Mouse (Mus musculus) lung, postnatal 0 days (tissue): ENCODE measurements around the gene App. TPM values are rescaled to one million over a fixed set of nuclear protein-coding genes. Genes with fewer than 3 reads are reported as not detected.
A peak's percentile ranks its signal among the peaks of the same experiment; 100 is the strongest.

Experiments
- ATAC-seq: fragments of 200-750 bp; cut with Nextera tagmentation; 2 replicates; pipeline ENCODE4 v1.8.0; 2017; ENCODE audit warnings: moderate library complexity
- DNase-seq: peaks from one replicate; pipeline ENCODE4 v3.0.0-alpha.2; 2016; ENCODE audit warnings: low spot score
- H3K27ac ChIP-seq: fragments of 300-500 bp; sonication (generic); 2 replicates; pipeline ENCODE4 v1.5.1; 2014; ENCODE audit warnings: antibody characterized with exemption, mild to moderate bottlenecking, low read length, mixed read lengths
- H3K27me3 ChIP-seq: fragments of 300-500 bp; sonication (generic); replicated peaks from 2 replicates; pipeline ENCODE4 v1.6.1; 2014; ENCODE audit warnings: low read length, mixed read lengths; ENCODE audit not compliant: insufficient read depth
- H3K36me3 ChIP-seq: fragments of 300-500 bp; sonication (generic); 2 replicates; pipeline ENCODE4 v1.6.1; 2014; ENCODE audit warnings: low read length, mixed read lengths; ENCODE audit not compliant: insufficient read depth
- H3K4me1 ChIP-seq: fragments of 300-500 bp; sonication (generic); 2 replicates; pipeline ENCODE4 v1.6.1; 2014; ENCODE audit warnings: antibody characterized with exemption, low read depth, low read length, mixed read lengths; ENCODE audit not compliant: insufficient read depth
- H3K4me2 ChIP-seq: fragments of 300-500 bp; sonication (generic); replicated peaks from 2 replicates; pipeline ENCODE4 v1.6.1; 2014; ENCODE audit warnings: low read depth, mild to moderate bottlenecking, low read length, moderate library complexity, mixed read lengths
- H3K4me3 ChIP-seq: fragments of 300-500 bp; sonication (generic); 2 replicates; pipeline ENCODE4 v1.5.1; 2014; ENCODE audit warnings: low read depth, low read length
- H3K9ac ChIP-seq: fragments of 300-500 bp; sonication (generic); replicated peaks from 2 replicates; pipeline ENCODE4 v1.6.1; 2014; ENCODE audit warnings: low read depth, mild to moderate bottlenecking
- H3K9me3 ChIP-seq: fragments of 300-500 bp; sonication (generic); 2 replicates; pipeline ENCODE4 v1.6.1; 2016; ENCODE audit warnings: low read length, mixed read lengths
- CTCF ChIP-seq: IDR thresholded peaks from 2 replicates; pipeline ENCODE4 v1.5.1; 2016; ENCODE audit warnings: antibody characterized with exemption, mild to moderate bottlenecking
- EP300 ChIP-seq: IDR thresholded peaks from 2 replicates; pipeline ENCODE4 v1.6.1; 2016; ENCODE audit warnings: antibody characterized with exemption, mild to moderate bottlenecking, control low read depth
- WGBS: fragments of 180-500 bp; shearing (Covaris S2); extraction: QIAGEN DNeasy Blood & Tissue Kit; methylation state at CpG from one replicate; pipeline ENCODE4 v1.1.7; 2014; 5-methylcytosine and 5-hydroxymethylcytosine counted together
- polyA plus RNA-seq: library from polyadenylated mRNA; unstranded; fragments of >200 nt; fragmentation: Nextera tagmentation; extraction: Ambion mirVana; gene quantifications from 2 replicates; pipeline ENCODE4 v1.2.1, GENCODE M21; 2015

Gene App
- polyA plus RNA-seq, 1 experiment from 2014 or later: 425 TPM

- WGBS: 90% methylated on average over 3 of the region's 3 CpGs
- ATAC-seq (no peak), DNase-seq (no peak)
- Histone ChIP-seq H3K4me3 (no peak overlapping the region), H3K4me1 (no peaks in the 10 kb centered on the region), H3K36me3 (no peaks in the 10 kb centered on the region), H3K4me2 (no peak overlapping the region), H3K9ac (no peak overlapping the region), H3K27ac (no peak overlapping the region), H3K27me3 (no peaks in the 10 kb centered on the region), H3K9me3 (no peaks in the 10 kb centered on the region)
- no peak for TF ChIP-seq CTCF
- no peak for TF ChIP-seq EP300
Observed at GRCm38 (mm10) chr16:85062732-85063131, 110.8 kb downstream of the App start.

GRCm38 (mm10) chr16:85061725-85062124, 111.8 kb downstream of the App start:
- ATAC-seq (no peak), DNase-seq (no peak)
- Histone ChIP-seq H3K4me1 (no peaks in the 10 kb centered on the region), H3K27ac (no peak overlapping the region), H3K4me3 (no peak overlapping the region), H3K9me3 (no peaks in the 10 kb centered on the region), H3K27me3 (no peaks in the 10 kb centered on the region), H3K9ac (no peak overlapping the region), H3K36me3 (no peaks in the 10 kb centered on the region), H3K4me2 (no peak overlapping the region)
- WGBS: 85% methylated on average over 4 of the region's 4 CpGs
- TF ChIP-seq CTCF: no peak
- no peak for TF ChIP-seq EP300

GRCm38 (mm10) chr16:85058138-85058537, 115.4 kb downstream of the App start:
- H3K9ac ChIP-seq: no peak overlapping the region
- no peaks in the 10 kb centered on the region for H3K27me3 ChIP-seq
- no peaks in the 10 kb centered on the region for H3K4me1 ChIP-seq
- H3K4me2 ChIP-seq: no peak overlapping the region
- no peak overlapping the region for H3K4me3 ChIP-seq
- DNase-seq (no peak), ATAC-seq (no peak)
- 57% methylated on average over 5 of the region's 5 CpGs for WGBS
- no peaks in the 10 kb centered on the region; the same call in 1 of the 2 replicates for H3K36me3 ChIP-seq
- no peak for TF ChIP-seq EP300
- no peaks in the 10 kb centered on the region for H3K9me3 ChIP-seq
- H3K27ac ChIP-seq: no peak overlapping the region

- Histone ChIP-seq H3K9ac (no peak overlapping the region), H3K4me2 (no peak overlapping the region), H3K4me1 (no peaks in the 10 kb centered on the region), H3K27me3 (no peaks in the 10 kb centered on the region), H3K4me3 (no peak overlapping the region), H3K36me3 (no peaks in the 10 kb centered on the region; the same call in 1 of the 2 replicates), H3K27ac (no peak overlapping the region), H3K9me3 (no peaks in the 10 kb centered on the region)
- DNase-seq: no peak
- ATAC-seq: no peak
- WGBS: 90% methylated on average over 10 of the region's 10 CpGs
- TF ChIP-seq CTCF (no peak), EP300 (no peak)
Observed at GRCm38 (mm10) chr16:85056212-85056611, 117.4 kb downstream of the App start.

- Histone ChIP-seq H3K9me3 (no peaks in the 10 kb centered on the region), H3K36me3 (no peaks in the 10 kb centered on the region; the same call in 1 of the 2 replicates), H3K4me2 (no peak overlapping the region), H3K4me1 (peaks cover 6% of the 10 kb centered on the region; the same call in 1 of the 2 replicates), H3K4me3 (no peak overlapping the region), H3K27ac (no peak overlapping the region; the same call in 1 of the 2 replicates), H3K27me3 (no peaks in the 10 kb centered on the region), H3K9ac (no peak overlapping the region)
- peak; percentile 96 for ATAC-seq
- TF ChIP-seq CTCF (no peak), EP300 (peak; percentile 99)
- peak; percentile 88 for DNase-seq
- WGBS: 55% methylated on average over 7 of the region's 7 CpGs
Observed at GRCm38 (mm10) chr16:85053996-85054395, 119.6 kb downstream of the App start.

GRCm38 (mm10) chr16:85047310-85047709, 126.3 kb downstream of the App start:
- H3K27ac ChIP-seq: no peak overlapping the region
- H3K9ac ChIP-seq: no peak overlapping the region
- H3K4me1 ChIP-seq: peaks cover 6% of the 10 kb centered on the region; the same call in 1 of the 2 replicates
- DNase-seq (no peak), ATAC-seq (no peak)
- no peak overlapping the region for H3K4me2 ChIP-seq
- no peak overlapping the region for H3K4me3 ChIP-seq
- H3K36me3 ChIP-seq: peaks cover 9% of the 10 kb centered on the region
- TF ChIP-seq CTCF: no peak
- TF ChIP-seq EP300: no peak
- WGBS: 59% methylated on average over 6 of the region's 6 CpGs
- no peaks in the 10 kb centered on the region for H3K9me3 ChIP-seq
- no peaks in the 10 kb centered on the region for H3K27me3 ChIP-seq
